Mouse (Mus musculus) thymus, adult 18-20 months (tissue): ENCODE measurements around the gene Tbcb.
"Not testable (repeated sequence)": the region's sequence is repeated elsewhere in the genome, so short reads cannot be mapped to it uniquely, and the experiment has no call there.

ENCODE experiments used
- DNase-seq, 2 experiments: peaks; one replicate each; pipeline ENCODE4 v3.0.0; 2022; ENCODE audit warnings: mixed read lengths in 2 of 2

Gene Tbcb

DNA sequence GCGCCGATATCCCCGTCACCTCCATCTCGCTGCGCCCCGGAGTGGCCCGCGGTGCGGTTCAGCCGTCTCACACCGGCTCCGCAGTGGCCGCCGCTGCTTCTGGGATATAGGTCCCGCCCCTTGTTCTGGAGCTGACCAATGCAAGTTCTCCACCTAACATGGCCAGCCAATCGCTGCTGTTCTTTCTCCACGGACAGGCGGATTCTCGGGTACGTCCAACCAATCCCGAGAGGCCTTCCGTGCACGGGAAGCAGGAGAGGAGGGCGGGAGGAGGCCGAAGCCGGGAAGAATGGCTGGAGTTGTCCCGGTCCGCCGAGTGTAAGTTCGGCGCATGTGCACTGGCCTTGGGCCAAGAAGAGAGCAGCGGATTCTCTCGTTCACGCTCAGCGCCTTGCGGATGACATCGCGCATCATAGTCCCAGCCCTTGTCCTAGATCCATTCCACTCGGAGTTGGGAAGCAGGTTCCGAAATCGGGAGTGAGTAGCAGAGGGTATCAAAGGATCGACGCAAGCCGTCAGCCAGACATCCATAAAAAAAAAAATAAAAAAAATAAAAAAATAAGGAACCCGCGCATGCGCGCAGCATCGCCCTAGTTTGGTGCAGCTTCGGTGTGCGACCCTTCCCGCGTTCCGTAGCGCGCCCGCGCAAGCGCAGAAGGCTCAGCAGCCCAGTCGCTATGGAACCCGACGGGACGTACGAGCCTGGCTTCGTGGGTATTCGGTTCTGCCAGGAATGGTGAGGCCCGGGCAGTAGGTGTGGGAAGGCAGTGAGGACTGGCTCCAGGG, at the start of gene Tbcb, which contains the start of gene Polr2i:
Gene Tbcb, minus strand, starts transcription at position 604 of the 786 bp plus-strand sequence.
Gene Polr2i, plus strand, starts transcription at position 280 of the 786 bp plus-strand sequence.
- DNase-seq, result peak; percentile 90 to 95

- no peak for DNase-seq
Observed at GRCm38 (mm10) chr7:30281522-30281921, 49.5 kb upstream of the Tbcb start.

GRCm38 (mm10) chr7:30280670-30281138, 48.6 kb upstream of the Tbcb start:
- DNase-seq, result peak; percentile 64 to 76

GRCm38 (mm10) chr7:30279951-30280669, 48.0 kb upstream of the Tbcb start, which contains the start of the genes Thap8 and Wdr62:
Thap8 (plus strand) TSS chr7:30280094.
Wdr62 (minus strand) TSS chr7:30280419.
- DNase-seq, result peak; percentile 81 to 82

DNA sequence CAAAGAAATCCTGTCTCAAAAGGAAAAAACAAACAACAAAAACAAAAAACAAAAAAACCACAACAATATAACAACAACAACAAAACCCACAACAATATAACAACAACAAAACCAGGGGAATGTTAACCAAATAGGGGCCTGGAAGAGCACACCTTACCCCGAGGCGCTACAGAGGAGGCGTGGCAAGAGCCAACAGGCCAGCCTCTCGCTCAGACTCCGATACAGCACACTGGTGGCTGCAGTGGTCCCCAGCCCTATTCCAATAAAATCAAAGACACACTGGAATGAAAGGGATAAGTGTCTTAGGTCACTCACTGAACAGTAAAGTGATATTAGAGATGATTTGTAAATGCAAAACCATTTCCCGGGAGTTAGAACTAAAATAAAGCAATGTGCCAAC, 47.5 kb upstream of the Tbcb start:
- no peak for DNase-seq

GRCm38 (mm10) chr7:30278911-30279310, 46.8 kb upstream of the Tbcb start:
- no peak for DNase-seq

DNA sequence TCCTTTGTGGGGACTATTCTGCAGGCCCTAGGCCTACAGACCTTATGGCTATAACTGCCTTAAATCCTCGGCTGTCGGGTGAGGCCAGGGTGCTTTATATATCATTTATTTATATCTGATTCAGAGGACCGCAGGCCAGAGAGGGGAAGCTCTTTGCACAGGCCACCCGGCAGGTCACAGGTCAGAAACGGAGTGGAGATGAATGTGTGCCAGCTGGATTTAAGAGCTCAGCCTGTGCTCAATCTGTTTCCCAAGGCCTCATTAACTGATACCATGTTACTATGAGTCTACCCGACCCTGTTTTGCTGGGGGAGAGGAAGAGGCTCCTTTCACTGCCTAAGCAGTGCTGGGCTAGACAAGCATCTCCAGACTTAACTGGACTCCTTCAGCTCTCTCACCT, 42.3 kb upstream of the Tbcb start:
- DNase-seq, result no peak

GRCm38 (mm10) chr7:30269641-30270040, 37.6 kb upstream of the Tbcb start:
- no peak for DNase-seq

DNA sequence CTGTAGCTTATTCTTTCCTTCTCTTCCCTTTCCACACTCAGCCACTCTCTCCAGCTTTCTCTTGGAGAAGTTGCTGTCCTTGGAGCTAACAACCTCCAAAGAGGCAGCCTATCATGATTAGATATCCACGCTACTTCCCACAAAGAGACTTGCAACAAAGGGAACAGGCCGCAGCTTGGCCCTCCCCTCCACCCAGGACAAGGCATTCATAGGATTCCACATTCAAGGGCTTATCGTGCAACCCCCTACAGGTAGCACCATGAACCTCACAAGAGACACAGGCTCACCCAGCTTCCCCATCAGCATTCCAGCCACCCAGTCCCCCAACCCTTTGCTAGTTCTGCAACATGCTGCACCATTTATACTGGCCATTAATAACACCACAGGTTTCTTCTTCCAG, 34.7 kb upstream of the Tbcb start:
- no peak for DNase-seq

DNA sequence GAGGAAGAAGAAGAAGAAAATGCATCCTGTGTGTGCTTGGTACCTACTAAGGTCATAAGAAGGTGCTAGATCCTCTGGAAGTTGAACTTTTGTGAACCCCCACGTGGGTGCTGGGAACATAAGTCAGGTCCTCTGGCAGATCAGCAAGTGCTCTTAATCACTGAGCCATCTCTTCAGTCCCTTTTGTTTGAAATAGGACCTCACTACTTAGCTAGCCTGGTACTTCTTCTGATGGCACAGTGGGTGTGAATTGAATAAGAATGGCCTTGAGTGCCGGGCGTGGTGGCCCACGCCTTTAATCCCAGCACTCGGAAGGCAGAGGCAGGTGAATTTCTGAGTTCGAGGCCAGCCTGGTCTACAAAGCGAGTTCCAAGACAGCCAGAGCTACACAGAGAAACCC, 33.9 kb upstream of the Tbcb start:
- no peak for DNase-seq

DNA sequence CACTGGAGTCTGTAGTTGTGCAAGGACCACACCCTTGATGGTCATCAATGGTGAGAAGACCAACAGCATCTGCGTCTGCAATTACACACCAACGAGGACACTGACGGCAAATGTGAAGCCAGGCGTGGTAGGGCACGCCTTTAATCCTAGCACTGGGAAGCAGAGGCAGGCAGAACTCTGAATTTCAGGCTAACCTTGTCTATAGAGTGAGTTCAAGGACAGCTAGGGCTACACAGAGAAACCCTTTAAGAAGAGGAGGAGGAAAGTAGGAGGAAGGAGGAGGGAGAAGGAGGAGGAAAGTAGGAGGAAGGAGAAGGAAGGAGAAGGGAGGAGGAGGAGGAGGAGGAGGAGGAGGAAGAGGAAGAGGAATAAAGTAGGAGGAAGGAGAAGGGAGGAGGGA, 33.5 kb upstream of the Tbcb start:
- no peak for DNase-seq

DNA sequence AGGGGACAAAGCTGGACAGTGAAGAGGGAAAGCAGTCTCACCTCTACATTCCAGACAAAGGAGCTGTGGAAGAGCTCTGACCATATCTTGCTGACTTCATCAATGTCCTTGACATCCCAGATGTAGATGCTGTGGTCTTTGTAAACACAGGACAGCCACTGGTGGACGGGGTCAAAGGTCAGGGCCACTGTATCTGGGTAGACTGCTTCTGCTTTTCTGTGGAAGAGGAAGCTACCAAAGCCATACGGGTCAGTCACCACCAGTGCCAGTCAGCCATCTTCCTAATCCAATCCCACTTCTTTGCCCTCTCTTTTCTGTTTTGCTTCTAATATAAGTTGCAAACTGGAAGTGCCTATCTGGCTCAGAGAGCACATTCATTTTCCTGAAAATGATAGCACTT, 33.0 kb upstream of the Tbcb start:
- no peak for DNase-seq

DNA sequence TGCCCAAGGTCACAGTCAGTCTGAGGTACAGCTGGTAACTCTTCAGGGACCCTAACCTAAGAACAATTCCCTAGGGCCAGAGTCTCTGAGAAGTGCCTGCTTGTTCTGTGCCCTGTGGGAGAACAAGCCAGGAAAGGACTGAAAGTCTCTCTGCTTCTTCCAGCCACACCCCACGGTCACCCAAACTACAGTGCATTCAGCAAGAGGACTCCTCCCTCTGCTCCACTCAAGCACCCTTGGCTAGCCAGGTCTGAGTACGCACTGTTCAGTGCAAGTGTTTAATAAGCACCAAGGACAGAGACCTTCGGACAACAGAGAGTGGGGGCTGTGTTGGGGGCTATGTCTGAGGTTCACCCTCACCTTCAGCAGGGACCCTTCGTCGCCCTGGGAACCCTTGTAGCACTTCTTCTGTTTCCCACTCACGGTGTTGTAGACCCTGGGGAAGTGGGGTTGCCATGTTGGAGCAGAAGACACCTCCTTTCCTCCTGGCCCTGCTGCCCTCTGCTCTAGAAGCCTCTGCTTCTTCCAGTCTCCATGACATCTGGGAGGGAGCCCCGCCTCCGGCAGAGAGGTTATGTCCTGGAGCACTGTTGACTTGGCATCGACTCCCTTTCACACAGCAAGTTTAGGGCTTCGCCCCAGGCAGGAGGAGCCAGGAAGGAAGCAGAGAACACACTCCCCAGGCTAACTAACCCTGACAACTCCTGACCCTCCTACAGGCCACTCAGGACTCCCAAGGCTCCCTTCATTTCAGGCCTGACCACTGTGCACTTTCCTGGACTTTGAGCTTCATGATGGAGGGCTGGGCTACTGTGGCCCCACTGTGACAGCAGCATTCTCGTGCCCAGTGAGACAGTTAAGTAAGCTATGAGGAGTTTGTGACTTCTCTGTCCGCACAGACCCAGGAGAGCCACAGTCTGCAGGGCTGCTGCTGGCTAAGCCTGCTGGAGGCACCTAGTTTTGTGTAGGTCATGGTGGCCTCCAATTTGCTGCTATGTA, 20.2 kb upstream of the Tbcb start:
- no peak for DNase-seq

GRCm38 (mm10) chr7:30237374-30237773, 5.3 kb upstream of the Tbcb start:
- not testable (repeated sequence) for DNase-seq

DNA sequence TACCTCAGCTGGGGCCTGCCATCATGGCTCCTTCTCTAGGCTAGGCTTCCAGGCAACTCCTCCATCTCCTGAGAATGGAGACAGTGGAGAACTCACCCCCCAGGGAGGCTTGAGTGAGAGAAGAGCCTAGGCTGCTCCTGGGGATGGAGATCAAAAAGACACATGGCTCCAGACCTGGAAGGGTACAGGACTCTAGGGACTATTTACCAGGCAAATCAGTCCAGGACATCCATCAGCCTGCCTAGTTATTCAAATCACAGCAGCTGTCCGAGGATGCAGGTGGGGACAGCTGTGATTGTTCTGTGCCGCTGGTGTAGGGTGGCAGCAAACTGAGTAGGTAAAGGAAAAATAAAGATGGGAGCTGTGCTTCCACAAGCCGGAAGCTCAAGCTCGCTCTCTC, 3.6 kb upstream of the Tbcb start, which contains the start of gene Ovol3:
Gene Ovol3, minus strand, starts transcription at position 101 of the 400 bp plus-strand sequence.
- no peak for DNase-seq

DNA sequence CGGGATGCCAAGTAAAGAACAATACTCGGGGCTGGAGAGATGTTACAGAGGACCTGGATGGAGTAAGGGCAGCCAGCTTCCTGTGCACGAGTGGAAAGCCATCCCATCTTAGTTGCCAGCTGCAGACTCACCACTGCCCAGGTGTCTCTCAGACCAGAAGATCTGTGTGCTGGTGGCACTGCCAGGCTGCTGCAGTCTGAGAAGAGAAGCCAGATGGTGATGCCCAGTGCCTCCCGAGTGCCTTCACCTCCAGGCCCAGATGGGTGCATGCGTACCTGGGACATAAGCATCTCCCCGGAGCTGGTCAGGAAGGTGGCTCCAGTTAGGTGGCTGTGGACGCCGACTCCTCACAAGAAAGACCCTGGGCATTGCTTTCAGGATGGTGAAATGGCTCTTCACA, 3.0 kb upstream of the Tbcb start:
- no peak for DNase-seq

- DNase-seq, result no peak
Observed at GRCm38 (mm10) chr7:30234276-30234858, 2.3 kb upstream of the Tbcb start.

DNA sequence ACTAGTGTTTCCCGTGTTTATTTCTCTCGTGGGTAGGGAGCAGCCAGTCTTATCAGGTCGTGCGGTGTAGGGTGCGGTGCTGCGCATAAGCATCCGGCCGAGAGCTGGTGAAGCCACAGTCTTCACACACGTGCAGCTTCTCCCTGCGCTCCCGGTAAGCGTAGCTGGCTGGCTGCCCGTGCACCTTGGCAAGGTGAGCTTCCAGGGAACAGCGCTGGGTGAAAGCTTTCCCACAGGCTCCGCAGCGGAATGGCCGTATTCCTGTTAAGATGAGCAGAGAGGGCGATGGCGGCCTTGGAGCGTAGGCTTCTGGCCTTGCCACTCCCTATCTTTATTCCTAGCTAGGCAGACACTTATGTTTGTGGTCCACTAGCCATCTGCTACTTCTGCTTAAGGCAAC, 1.3 kb upstream of the Tbcb start:
- no peak for DNase-seq

DNA sequence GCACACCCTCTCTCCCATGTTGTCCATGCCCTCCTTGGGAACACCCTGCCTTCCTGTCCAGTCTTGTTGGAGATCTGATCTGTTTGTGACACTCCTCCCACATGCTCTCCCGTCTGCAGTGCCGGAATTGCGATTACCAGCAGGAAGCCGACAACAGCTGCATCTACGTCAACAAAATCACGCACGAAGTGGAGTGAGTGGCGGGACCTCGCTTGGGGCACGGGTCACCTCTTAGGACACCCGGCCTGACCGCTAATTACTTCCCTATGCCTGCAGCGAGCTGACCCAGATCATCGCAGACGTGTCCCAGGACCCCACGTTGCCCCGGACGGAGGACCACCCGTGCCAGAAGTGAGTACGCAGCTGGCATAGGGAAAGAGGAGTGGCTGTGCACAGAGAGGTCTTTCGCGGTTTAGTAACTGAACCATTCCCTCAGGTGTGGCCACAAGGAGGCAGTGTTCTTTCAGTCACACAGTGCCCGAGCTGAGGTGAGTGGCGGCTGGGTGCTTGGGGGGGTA, 618 bp upstream of the Tbcb start:
- DNase-seq, result peak in 1 of 2 experiments; percentile 50

GRCm38 (mm10) chr7:30231328-30231668, 774 bp downstream of the Tbcb start:
- no peak for DNase-seq

GRCm38 (mm10) chr7:30224206-30224605, 7.9 kb downstream of the Tbcb start:
- no peak for DNase-seq

DNA sequence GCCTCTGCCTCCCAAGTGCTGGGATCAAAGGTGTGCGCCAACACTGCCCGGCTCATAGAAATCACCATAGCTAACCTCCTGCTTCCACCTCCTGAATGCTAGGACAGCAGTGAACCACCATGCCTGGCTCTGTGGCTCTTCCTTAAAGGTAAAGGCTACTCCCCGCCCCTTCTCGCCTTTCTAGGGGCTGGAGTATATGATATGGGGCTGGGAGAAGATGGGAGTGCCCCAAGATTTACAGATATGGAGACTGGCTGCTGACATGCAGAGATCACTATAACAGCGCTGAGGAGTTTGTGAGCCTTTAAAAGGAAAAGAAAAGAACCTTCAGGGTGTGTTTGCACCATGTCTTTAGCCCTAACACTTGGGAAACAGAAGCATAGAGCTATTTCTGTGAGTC, 9.9 kb downstream of the Tbcb start:
- no peak for DNase-seq
